Mouse (Mus musculus): ENCODE data around the gene Asic3.

DNA sequence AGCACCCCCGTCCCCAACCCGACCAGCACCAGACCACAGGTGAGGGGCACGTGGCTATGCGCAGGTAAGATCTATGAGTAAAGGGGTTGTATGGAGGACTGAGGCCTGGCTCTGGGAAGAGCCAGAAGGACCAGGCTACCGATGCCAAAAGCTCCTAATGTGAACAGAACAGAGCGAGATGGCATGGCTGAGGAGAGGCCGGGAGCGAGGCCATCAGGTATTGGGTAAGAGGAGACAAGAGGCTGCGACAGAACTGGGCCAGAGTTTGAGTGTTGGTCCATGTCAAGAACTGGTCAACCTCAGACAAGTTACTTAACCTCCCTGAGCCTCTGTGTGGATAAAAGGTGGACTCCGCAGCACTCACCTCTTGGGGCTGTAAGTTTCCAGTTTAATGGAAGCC, 48.2 kb upstream of the Asic3 start:
- TF ChIP-seq CTCF (IDR thresholded peaks at IDR 0.05; ENCODE audit: borderline replicate concordance, extremely low read depth, insufficient read depth, insufficient read length) (no peak), POLR2A (IDR thresholded peaks at IDR 0.05; ENCODE audit: borderline replicate concordance, extremely low read depth, insufficient read depth, insufficient read length, poor library complexity, severe bottlenecking) (no peak)

All from brain, embryonic 14.5 days (tissue).